In the genomic region with DNA sequence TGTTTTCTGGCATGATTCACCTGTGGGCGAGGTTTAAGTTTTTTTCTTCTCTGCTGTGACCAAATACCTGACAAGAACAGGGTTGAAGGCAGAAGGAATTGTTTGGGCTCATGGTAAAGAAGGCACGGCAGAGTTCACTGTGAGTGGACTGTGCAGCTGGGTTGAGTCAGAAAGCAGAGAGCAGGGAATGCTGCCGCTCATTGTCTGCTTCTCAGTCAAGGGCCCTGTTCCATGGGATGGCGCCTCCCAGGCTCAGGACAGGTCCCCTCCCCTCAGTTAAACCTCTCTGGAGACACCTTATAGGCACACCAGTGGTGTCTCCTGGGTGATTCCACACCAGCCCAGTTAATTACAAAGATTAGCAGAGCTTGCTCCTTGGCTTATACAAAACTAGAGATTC, we compare ENCODE assay signal across 16 mouse cellular contexts. TPM values are rescaled to one million over a fixed set of nuclear protein-coding genes. Genes with fewer than 3 reads are reported as not detected.
"Had no signal": no experiment of that assay in that cellular context is flagged by ENCODE, and none has a peak within 500 bp of the region (broad histone marks: within the 10 kb centered on the region; RNA-seq: fewer than 3 reads in every experiment).

No protein-coding gene starts in this region.

- DNase-seq: kidney, adult 8-10 months; lung, adult 2 months; lung, postnatal 36 days; right cerebral cortex, adult 18-20 months; right cerebral cortex, postnatal 25 days; thymus, adult 18-20 months; thymus, postnatal 25 days had no signal

- H3K9ac ChIP-seq: liver, embryonic 14.5 days; neural tube, embryonic 15.5 days had no signal

- ATAC-seq: intestine, embryonic 16.5 days; lung, postnatal 0 days had no signal

- H3K36me3 ChIP-seq: limb, embryonic 10.5 days; neural tube, embryonic 15.5 days had no signal

- H3K27ac ChIP-seq: left cerebral cortex, adult 2 months; limb, embryonic 10.5 days; liver, embryonic 14.5 days; neural tube, embryonic 15.5 days had no signal

- H3K9me3 ChIP-seq: limb, embryonic 10.5 days; neural tube, embryonic 15.5 days had no signal

- H3K4me2 ChIP-seq: midbrain, embryonic 11.5 days; neural tube, embryonic 15.5 days had no signal

- H3K4me1 ChIP-seq: neural tube, embryonic 15.5 days had no signal

- H3K27me3 ChIP-seq: neural tube, embryonic 15.5 days had no signal

- H3K4me3 ChIP-seq: left cerebral cortex, adult 2 months; limb, embryonic 10.5 days; myocyte; neural tube, embryonic 15.5 days had no signal

RNA-seq across cellular contexts. Expression of a gene that starts 9.2 kb away (rescaled TPM):
- total RNA-seq: megakaryocyte, adult 5-6 weeks had no signal
